Mouse (Mus musculus): ENCODE measurements around the gene Trpc1. TPM values are rescaled to one million over a fixed set of nuclear protein-coding genes. Genes with fewer than 3 reads are reported as not detected.

Gene Trpc1
- total RNA-seq, 1 experiment = 2.5 TPM

- no peak overlapping the region for H3K9ac ChIP-seq (ENCODE audit: insufficient read depth, low read depth, low read length, poor library complexity, severe bottlenecking)
- H3K27ac ChIP-seq (ENCODE audit: insufficient read depth, low read depth, low read length, poor library complexity, severe bottlenecking) = no peak overlapping the region
- DNase-seq (ENCODE audit: low read depth, low spot score) = no peak
- H3K9me3 ChIP-seq (ENCODE audit: control insufficient read depth, insufficient read depth, low read depth, low read length) = no peaks in the 10 kb centered on the region
- peaks cover 0 to 5% of the 10 kb centered on the region in 2 experiments; a peak in 1 of 4 replicates for H3K4me1 ChIP-seq (ENCODE audit: control insufficient read depth in 2 of 2, insufficient read depth in 2 of 2, low read length in 2 of 2, poor library complexity in 1 of 2)
- no peaks in the 10 kb centered on the region; the same call in 1 of the 2 replicates for H3K36me3 ChIP-seq (ENCODE audit: control insufficient read depth, insufficient read depth, low read length, poor library complexity, severe bottlenecking)
- no peak overlapping the region for H3K4me3 ChIP-seq (ENCODE audit: insufficient read depth in 1 of 2, low read depth in 1 of 2, low read length in 2 of 2, poor library complexity in 1 of 2, severe bottlenecking in 1 of 2)
- in situ Hi-C loops (cut with MboI; ENCODE audit: low sequenced_read_pairs in 2 of 2, unreplicated experiment in 2 of 2) = no loop called here
- TF ChIP-seq CHD2 (IDR thresholded peaks at IDR 0.05; ENCODE audit: low read depth, low read length) (no peak), HCFC1 (IDR thresholded peaks at IDR 0.05; ENCODE audit: borderline replicate concordance, insufficient read depth, low read length) (no peak), MAFK (IDR thresholded peaks at IDR 0.05; ENCODE audit: insufficient read depth, low read depth, low read length) (no peak), ZC3H11A (IDR thresholded peaks at IDR 0.05; ENCODE audit: borderline replicate concordance, low read depth, low read length) (no peak), ZNF384 (IDR thresholded peaks at IDR 0.05; ENCODE audit: low read depth, low read length) (no peak)
These were observed 81.9 kb downstream of the Trpc1 start for GRCm38 (mm10) chr9:95668306-95668705.

GRCm38 (mm10) chr9:95667836-95668235, 82.3 kb downstream of the Trpc1 start:
- DNase-seq (ENCODE audit: low read depth, low spot score) = no peak
- H3K9ac ChIP-seq (ENCODE audit: insufficient read depth, low read depth, low read length, poor library complexity, severe bottlenecking) = no peak overlapping the region
- no peak for TF ChIP-seq ZNF384 (IDR thresholded peaks at IDR 0.05; ENCODE audit: low read depth, low read length)
- TF ChIP-seq ZC3H11A (IDR thresholded peaks at IDR 0.05; ENCODE audit: borderline replicate concordance, low read depth, low read length) = no peak
- no peak for TF ChIP-seq MAFK (IDR thresholded peaks at IDR 0.05; ENCODE audit: insufficient read depth, low read depth, low read length)
- TF ChIP-seq HCFC1 (IDR thresholded peaks at IDR 0.05; ENCODE audit: borderline replicate concordance, insufficient read depth, low read length) = no peak
- no peak for TF ChIP-seq CHD2 (IDR thresholded peaks at IDR 0.05; ENCODE audit: low read depth, low read length)
- in situ Hi-C loops (cut with MboI; ENCODE audit: low sequenced_read_pairs in 2 of 2, unreplicated experiment in 2 of 2) = no loop called here
- H3K4me3 ChIP-seq (ENCODE audit: insufficient read depth in 1 of 2, low read depth in 1 of 2, low read length in 2 of 2, poor library complexity in 1 of 2, severe bottlenecking in 1 of 2) = no peak overlapping the region
- H3K27ac ChIP-seq (ENCODE audit: insufficient read depth, low read depth, low read length, poor library complexity, severe bottlenecking) = no peak overlapping the region
- peaks cover 0 to 5% of the 10 kb centered on the region in 2 experiments; a peak in 1 of 4 replicates for H3K4me1 ChIP-seq (ENCODE audit: control insufficient read depth in 2 of 2, insufficient read depth in 2 of 2, low read length in 2 of 2, poor library complexity in 1 of 2)
- H3K36me3 ChIP-seq (ENCODE audit: control insufficient read depth, insufficient read depth, low read length, poor library complexity, severe bottlenecking) = no peaks in the 10 kb centered on the region; the same call in 1 of the 2 replicates
- H3K9me3 ChIP-seq (ENCODE audit: control insufficient read depth, insufficient read depth, low read depth, low read length) = no peaks in the 10 kb centered on the region

- Histone ChIP-seq H3K4me1 (ENCODE audit: control insufficient read depth in 2 of 2, insufficient read depth in 2 of 2, low read length in 2 of 2, poor library complexity in 1 of 2) (peaks cover 0 to 5% of the 10 kb centered on the region in 2 experiments; a peak in 1 of 4 replicates), H3K9me3 (ENCODE audit: control insufficient read depth, insufficient read depth, low read depth, low read length) (no peaks in the 10 kb centered on the region), H3K9ac (ENCODE audit: insufficient read depth, low read depth, low read length, poor library complexity, severe bottlenecking) (no peak overlapping the region), H3K4me3 (ENCODE audit: insufficient read depth in 1 of 2, low read depth in 1 of 2, low read length in 2 of 2, poor library complexity in 1 of 2, severe bottlenecking in 1 of 2) (no peak overlapping the region), H3K36me3 (ENCODE audit: control insufficient read depth, insufficient read depth, low read length, poor library complexity, severe bottlenecking) (no peaks in the 10 kb centered on the region; the same call in 1 of the 2 replicates), H3K27ac (ENCODE audit: insufficient read depth, low read depth, low read length, poor library complexity, severe bottlenecking) (no peak overlapping the region)
- DNase-seq (ENCODE audit: low read depth, low spot score) = no peak
- in situ Hi-C loops (cut with MboI; ENCODE audit: low sequenced_read_pairs in 2 of 2, unreplicated experiment in 2 of 2) = no loop called here
- no peak for TF ChIP-seq CHD2 (IDR thresholded peaks at IDR 0.05; ENCODE audit: low read depth, low read length)
- no peak for TF ChIP-seq HCFC1 (IDR thresholded peaks at IDR 0.05; ENCODE audit: borderline replicate concordance, insufficient read depth, low read length)
- TF ChIP-seq MAFK (IDR thresholded peaks at IDR 0.05; ENCODE audit: insufficient read depth, low read depth, low read length) = no peak
- no peak for TF ChIP-seq ZNF384 (IDR thresholded peaks at IDR 0.05; ENCODE audit: low read depth, low read length)
- no peak for TF ChIP-seq ZC3H11A (IDR thresholded peaks at IDR 0.05; ENCODE audit: borderline replicate concordance, low read depth, low read length)
These were observed 84.3 kb downstream of the Trpc1 start for GRCm38 (mm10) chr9:95665835-95666234.

GRCm38 (mm10) chr9:95664290-95664989, 85.7 kb downstream of the Trpc1 start:
- in situ Hi-C loops (cut with MboI; ENCODE audit: low sequenced_read_pairs in 2 of 2, unreplicated experiment in 2 of 2) = no loop called here
- Histone ChIP-seq H3K9ac (ENCODE audit: insufficient read depth, low read depth, low read length, poor library complexity, severe bottlenecking) (no peak overlapping the region), H3K9me3 (ENCODE audit: control insufficient read depth, insufficient read depth, low read depth, low read length) (no peaks in the 10 kb centered on the region), H3K36me3 (ENCODE audit: control insufficient read depth, insufficient read depth, low read length, poor library complexity, severe bottlenecking) (no peaks in the 10 kb centered on the region), H3K4me1 (ENCODE audit: control insufficient read depth in 2 of 2, insufficient read depth in 2 of 2, low read length in 2 of 2, poor library complexity in 1 of 2) (peaks cover 0 to 5% of the 10 kb centered on the region in 2 experiments; a peak in 1 of 4 replicates), H3K4me3 (ENCODE audit: insufficient read depth in 1 of 2, low read depth in 1 of 2, low read length in 2 of 2, poor library complexity in 1 of 2, severe bottlenecking in 1 of 2) (no peak overlapping the region), H3K27ac (ENCODE audit: insufficient read depth, low read depth, low read length, poor library complexity, severe bottlenecking) (no peak overlapping the region)
- TF ChIP-seq ZNF384 (IDR thresholded peaks at IDR 0.05; ENCODE audit: low read depth, low read length) = no peak
- TF ChIP-seq CHD2 (IDR thresholded peaks at IDR 0.05; ENCODE audit: low read depth, low read length) = no peak
- TF ChIP-seq MAFK (IDR thresholded peaks at IDR 0.05; ENCODE audit: insufficient read depth, low read depth, low read length) = no peak
- TF ChIP-seq ZC3H11A (IDR thresholded peaks at IDR 0.05; ENCODE audit: borderline replicate concordance, low read depth, low read length) = no peak
- TF ChIP-seq HCFC1 (IDR thresholded peaks at IDR 0.05; ENCODE audit: borderline replicate concordance, insufficient read depth, low read length) = no peak
- DNase-seq (ENCODE audit: low read depth, low spot score) = no peak

Data from ES-E14 (cell line).